Mouse (Mus musculus): ENCODE measurements around the gene Cep72.
"Not testable (repeated sequence)": the region's sequence is repeated elsewhere in the genome, so short reads cannot be mapped to it uniquely, and the experiment has no call there.

GRCm38 (mm10) chr13:74006881-74007280 is 55.2 kb downstream of the Cep72 start:
- TF ChIP-seq CTCF (conservative IDR thresholded peaks at IDR 0.05; ENCODE audit: low read length); POU5F1 (IDR thresholded peaks at IDR 0.05; ENCODE audit: borderline replicate concordance, low read length): not testable (repeated sequence)

All from E14TG2a.4 (cell line).